Mouse (Mus musculus) lung, adult 2 months (tissue): ENCODE measurements around the gene Tmem178. TPM values are rescaled to one million over a fixed set of nuclear protein-coding genes. Genes with fewer than 3 reads are reported as not detected.

Experiments used
- DNase-seq: peaks from one replicate; pipeline ENCODE4 v3.0.0; 2022
- H3K4me1 ChIP-seq: fragments of 200-500 bp; 2 replicates; pipeline ENCODE4 v1.6.1; 2011; ENCODE audit warnings: low read length; ENCODE audit not compliant: control insufficient read depth, insufficient read depth
- H3K4me3 ChIP-seq: fragments of 200-500 bp; replicated peaks from 2 replicates; pipeline ENCODE3; 2011; ENCODE audit warnings: low read depth, mild to moderate bottlenecking, control low read depth, low read length; ENCODE audit errors: extremely low read depth
- CTCF ChIP-seq: fragments of 200-500 bp; IDR thresholded peaks from 2 replicates; pipeline ENCODE4 v1.5.1; 2011; ENCODE audit warnings: mild to moderate bottlenecking, low read length, control low read depth; ENCODE audit not compliant: insufficient read depth
- POLR2A ChIP-seq: fragments of 200-500 bp; IDR thresholded peaks from 2 replicates; pipeline ENCODE4 v1.6.1; 2011; ENCODE audit warnings: low read depth, mild to moderate bottlenecking, control low read depth, low read length, borderline replicate concordance; ENCODE audit errors: extremely low read depth
- WGBS: fragments of 180-500 bp; shearing (Covaris S2); methylation state at CpG from one replicate; pipeline ENCODE4 v1.1.7; 2018; 5-methylcytosine and 5-hydroxymethylcytosine counted together
- polyA plus RNA-seq: library from polyadenylated mRNA; depleted of rRNA; stranded (reverse); fragments of >200 nt; gene quantifications from 2 replicates; pipeline ENCODE4 v1.2.3, GENCODE M21; 2012

Tmem178 gene
- polyA plus RNA-seq, 1 experiment, result 18.5 TPM

DNA sequence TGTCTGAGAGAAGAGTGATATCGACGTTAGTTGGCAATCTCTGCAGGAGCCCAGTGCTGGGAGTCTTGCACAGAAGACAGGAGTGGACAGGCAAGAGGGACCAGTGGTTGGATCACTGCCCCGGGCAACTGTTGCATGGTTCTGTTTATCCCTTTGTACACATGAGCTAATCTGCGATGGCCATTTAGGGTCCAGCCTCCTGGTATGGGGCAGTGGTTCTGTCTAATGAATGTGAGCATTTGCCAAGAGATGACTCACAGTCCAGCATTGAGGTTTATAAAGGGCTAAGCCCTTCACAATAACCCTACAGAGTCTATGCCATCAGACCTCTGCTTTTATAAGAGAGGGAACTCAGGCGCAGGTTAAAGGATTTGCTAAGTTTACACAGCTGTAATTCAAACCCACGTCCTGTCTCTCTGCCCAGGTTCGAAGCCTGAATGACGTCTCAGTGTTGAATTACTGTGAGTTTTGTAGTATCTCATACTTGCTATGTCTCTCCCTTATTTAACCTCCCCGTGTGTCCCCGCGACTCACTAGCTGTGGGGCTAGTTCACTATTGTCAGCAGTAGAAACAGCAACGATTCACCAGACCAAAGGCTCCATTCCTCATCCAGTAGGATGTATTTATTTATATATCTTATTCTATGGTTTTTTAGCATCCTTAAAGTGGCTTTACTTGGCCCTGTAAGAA is 37.4 kb downstream of the Tmem178 start:
- Histone ChIP-seq H3K4me3 (no peak overlapping the region), H3K4me1 (no peaks in the 10 kb centered on the region)
- 52% methylated on average over 12 of the region's 12 CpGs for WGBS
- DNase-seq, result no peak
- TF ChIP-seq POLR2A, result no peak
- no peak for TF ChIP-seq CTCF

DNA sequence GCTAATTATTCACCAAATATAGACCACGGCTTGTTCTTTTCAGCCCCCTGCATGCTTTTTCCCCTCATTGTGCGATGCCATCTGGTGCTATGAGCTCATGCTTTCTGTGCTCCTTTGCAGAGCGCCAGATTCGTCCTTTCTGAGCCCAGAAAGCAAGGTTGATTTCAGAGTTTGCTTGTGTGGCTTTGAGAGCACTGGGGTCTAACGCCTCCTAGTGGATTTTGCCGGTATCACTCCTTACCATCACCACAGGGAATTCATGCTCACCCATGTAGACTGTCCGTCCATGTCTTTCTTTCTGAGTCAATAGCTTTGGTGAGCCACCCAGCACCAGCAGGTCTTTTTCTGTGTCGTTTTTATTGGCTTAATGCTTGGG is 38.0 kb downstream of the Tmem178 start:
- H3K4me3 ChIP-seq, result no peak overlapping the region
- DNase-seq, result peak; percentile 64
- TF ChIP-seq POLR2A (no peak), CTCF (peak; percentile 73)
- 9% methylated on average over 8 of the region's 8 CpGs for WGBS
- H3K4me1 ChIP-seq, result no peaks in the 10 kb centered on the region

DNA sequence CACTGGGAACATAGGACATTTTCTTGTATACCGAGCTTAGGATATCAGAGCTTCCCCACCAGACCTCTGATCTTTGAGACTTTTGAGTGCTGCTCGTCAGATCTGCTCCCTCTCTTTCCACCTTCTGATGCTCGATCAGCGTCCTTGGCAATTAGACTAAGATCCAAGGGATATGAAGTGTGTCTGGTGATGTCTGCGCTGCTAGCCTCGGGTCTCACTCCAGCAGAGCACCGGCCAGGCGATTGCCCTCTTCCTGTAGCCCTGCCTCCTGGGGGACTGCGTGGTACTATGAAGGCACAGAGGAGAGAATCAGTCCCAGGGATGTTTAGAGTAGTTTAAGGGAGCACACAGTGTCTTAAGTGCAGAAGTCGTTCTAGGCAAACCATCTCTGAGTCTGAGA is 38.5 kb downstream of the Tmem178 start:
- no peak for DNase-seq
- WGBS, result 79% methylated on average over 10 of the region's 10 CpGs
- H3K4me3 ChIP-seq, result no peak overlapping the region

DNA sequence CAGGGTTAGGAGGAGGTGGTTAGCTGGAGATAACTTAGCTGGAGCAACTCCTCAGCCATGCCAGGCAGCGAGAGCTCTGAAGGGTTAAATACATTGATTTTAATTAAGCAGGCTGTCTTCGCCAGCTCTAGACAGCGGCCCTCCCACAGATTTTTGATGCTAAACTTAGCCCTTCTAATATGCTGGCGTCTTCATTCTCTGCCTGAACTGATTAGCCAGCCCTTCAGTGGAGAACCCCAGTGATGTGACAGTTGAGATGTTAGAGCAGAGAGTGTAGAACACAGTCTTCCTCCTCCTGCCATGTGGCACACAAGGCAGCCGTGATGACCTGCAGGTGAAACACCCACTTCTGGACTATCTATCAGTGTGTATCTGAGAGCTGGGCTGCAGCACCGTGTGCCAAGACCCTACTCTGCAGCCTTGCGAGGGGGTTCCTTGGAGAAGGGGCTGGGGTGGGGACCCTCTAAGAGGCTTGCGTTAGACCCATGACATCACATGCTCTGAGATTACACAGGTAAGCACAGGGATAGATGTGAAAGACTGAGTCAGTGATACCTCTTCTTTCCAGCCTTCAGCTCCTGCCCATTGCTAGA is 47.2 kb downstream of the Tmem178 start:
- no peak for TF ChIP-seq CTCF
- TF ChIP-seq POLR2A, result no peak
- DNase-seq, result no peak
- Histone ChIP-seq H3K4me1 (no peaks in the 10 kb centered on the region; the same call in 1 of the 2 replicates), H3K4me3 (no peak overlapping the region)
- 80% methylated on average over 8 of the region's 8 CpGs for WGBS

More for the DNA sequence above, 38.5 kb downstream of the Tmem178 start:
- TF ChIP-seq CTCF (no peak), POLR2A (no peak)
- H3K4me1 ChIP-seq, result no peaks in the 10 kb centered on the region

DNA sequence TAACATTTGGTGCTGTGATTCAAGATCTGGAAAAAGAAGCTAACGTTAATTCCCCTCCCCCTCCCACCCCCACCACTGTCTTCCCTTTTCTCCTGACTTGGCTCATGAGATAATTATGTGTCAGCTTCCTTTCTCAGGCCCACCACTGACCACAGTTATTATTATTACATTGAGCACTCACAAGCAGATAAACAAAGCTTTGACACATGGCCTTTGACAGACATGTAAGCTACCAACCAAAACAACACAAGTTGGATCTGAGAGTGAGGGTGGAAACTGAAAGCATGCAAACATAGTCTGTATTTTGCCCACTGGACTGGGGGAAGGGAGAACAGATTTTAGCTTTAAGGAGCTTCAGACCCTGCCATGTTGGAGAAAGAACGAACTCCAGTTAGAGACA is 52.8 kb downstream of the Tmem178 start:
- TF ChIP-seq POLR2A (no peak), CTCF (no peak)
- peaks cover 9% of the 10 kb centered on the region for H3K4me1 ChIP-seq
- 43% methylated on average over 2 of the region's 2 CpGs for WGBS
- no peak for DNase-seq
- H3K4me3 ChIP-seq, result no peak overlapping the region

DNA sequence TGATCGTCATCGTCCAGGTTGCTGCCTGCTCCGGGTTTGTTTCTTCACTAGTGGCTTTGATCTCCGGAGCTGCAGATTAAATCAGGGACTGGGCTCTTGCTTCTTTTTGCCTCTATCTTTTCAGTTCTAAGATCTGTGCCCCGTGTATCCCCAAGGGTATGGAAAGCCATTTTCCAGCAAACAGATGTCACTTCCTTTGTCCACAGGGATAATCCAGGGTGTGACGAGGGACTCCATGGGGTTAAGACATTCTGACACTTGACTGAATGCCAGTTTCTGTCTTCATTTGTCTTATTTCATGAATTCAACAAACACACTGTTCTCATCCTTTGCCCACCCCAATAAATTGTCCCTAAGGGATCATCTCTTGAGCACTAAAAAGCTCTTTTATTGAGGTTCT is 54.5 kb downstream of the Tmem178 start:
- 53% methylated on average over 6 of the region's 6 CpGs for WGBS

DNA sequence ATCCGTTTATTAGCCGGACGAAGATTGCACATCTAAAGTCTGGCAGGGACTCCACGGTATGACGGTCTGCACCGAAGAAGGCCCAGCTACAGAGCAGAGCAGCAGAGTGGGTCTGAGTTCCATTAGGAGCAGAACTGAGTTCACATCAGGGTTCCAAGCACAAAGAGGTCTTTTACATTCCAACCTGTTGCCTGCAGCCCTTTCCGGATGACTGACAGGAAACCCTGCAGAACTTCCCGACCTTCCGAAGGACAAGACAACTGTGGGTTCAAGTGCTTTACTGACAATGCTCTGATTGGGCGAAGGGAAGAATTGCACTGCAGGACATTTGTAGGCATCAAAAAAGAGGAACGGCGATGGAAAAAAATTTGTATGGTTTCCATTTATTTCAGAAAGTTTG is 56.6 kb downstream of the Tmem178 start:
- Histone ChIP-seq H3K4me1 (peaks cover 9% of the 10 kb centered on the region), H3K4me3 (no peak overlapping the region)
- DNase-seq, result no peak
- 84% methylated on average over 12 of the region's 12 CpGs for WGBS
- no peak for TF ChIP-seq CTCF
- no peak for TF ChIP-seq POLR2A

More for the DNA sequence above, 54.5 kb downstream of the Tmem178 start:
- no peak overlapping the region for H3K4me3 ChIP-seq
- H3K4me1 ChIP-seq, result peaks cover 9% of the 10 kb centered on the region
- TF ChIP-seq POLR2A (no peak), CTCF (no peak)
- no peak for DNase-seq

DNA sequence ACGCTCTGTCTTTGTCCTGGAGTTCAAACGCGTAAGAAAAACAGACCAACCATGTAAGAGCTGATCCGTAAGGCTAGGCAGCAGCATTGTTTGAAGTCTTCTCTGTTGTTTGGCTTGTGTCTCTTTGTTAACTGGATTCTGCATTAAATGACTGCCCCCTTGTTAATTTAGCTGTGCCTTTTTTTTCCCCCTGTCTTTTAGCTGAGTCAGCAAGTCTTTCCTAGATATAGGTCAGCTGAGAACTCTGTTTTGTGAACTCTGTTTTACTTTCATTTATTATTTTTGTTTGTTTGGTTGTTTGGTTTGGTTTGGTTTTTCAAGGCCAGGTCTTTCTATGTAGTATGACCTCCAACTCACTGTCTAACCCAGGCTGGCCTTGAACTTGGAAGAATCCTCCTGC is 57.2 kb downstream of the Tmem178 start:
- DNase-seq, result no peak
- WGBS, result 97% methylated on average over 4 of the region's 4 CpGs
- peaks cover 9% of the 10 kb centered on the region for H3K4me1 ChIP-seq
- no peak overlapping the region for H3K4me3 ChIP-seq
- no peak for TF ChIP-seq POLR2A

DNA sequence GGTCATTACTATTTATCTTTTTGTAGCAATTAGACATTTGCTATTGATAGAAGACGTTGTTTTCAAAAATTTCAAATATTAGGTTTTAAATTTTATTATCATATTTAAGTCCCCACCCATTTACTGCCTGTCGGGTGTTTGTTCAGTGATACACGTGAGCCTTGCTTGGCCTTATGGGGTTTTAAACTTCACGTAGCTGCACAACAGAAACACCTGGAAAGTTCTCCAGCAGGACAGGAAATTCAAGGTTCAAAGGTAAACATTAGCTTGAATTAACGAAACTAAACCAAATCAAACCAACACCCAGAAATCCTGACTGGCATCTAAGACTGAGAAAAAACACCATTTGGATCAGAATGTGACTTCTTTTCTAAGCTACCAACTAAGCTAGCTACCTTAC is 57.7 kb downstream of the Tmem178 start:
- H3K4me1 ChIP-seq, result peaks cover 7% of the 10 kb centered on the region
- WGBS, result 60% methylated on average over 5 of the region's 5 CpGs
- H3K4me3 ChIP-seq, result no peak overlapping the region
- DNase-seq, result no peak
- no peak for TF ChIP-seq CTCF

DNA sequence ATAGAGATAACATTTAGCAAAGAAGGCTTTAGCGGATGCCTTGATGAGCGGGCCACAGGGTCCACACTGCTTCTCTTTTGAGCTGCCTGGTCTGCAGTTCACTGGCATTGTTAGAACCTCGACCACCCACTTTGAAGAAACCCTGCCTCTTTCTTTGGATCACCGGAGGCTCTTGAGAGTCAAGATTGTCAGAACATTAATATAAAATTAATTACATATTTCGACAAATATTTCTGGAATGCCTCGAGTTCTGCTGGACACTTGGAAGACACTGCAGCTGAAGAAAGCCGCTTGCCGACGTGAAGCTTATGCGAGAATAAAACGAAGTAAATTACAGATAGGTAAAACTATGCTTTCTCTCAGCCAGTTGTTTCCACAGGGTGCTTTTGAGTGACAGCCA is 60.0 kb downstream of the Tmem178 start:
- no peak for DNase-seq
- TF ChIP-seq CTCF (no peak), POLR2A (no peak)
- WGBS, result 56% methylated on average over 11 of the region's 11 CpGs
- H3K4me3 ChIP-seq, result no peak overlapping the region
- H3K4me1 ChIP-seq, result no peaks in the 10 kb centered on the region; the same call in 1 of the 2 replicates
